Mouse (Mus musculus) hindbrain, embryonic 13.5 days (tissue): ENCODE measurements at regions not wholly inside any gene's neighbourhood (a gene's known extent, or its start where the extent isn't known, plus 50 kb on each side); places are given as distances from the start of the nearest gene placed in this dataset.

Source experiments
- ATAC-seq: fragments of 200-750 bp; cut with Nextera tagmentation; 2 replicates; pipeline ENCODE4 v1.8.0; 2017; ENCODE audit warnings: moderate TSS enrichment; ENCODE audit not compliant: low FRiP score
- H3K27ac ChIP-seq: fragments of 300-500 bp; sonication (generic); 2 replicates; pipeline ENCODE4 v1.5.1; 2015; ENCODE audit warnings: inconsistent platforms, mild to moderate bottlenecking, moderate library complexity
- H3K27me3 ChIP-seq: fragments of 300-500 bp; sonication (generic); 2 replicates; pipeline ENCODE4 v1.6.1; 2015; ENCODE audit warnings: mild to moderate bottlenecking, inconsistent platforms
- H3K36me3 ChIP-seq: fragments of 300-500 bp; sonication (generic); 2 replicates; pipeline ENCODE4 v1.6.1; 2015; ENCODE audit warnings: mild to moderate bottlenecking, inconsistent platforms
- H3K4me1 ChIP-seq: fragments of 300-500 bp; sonication (generic); replicated peaks from 2 replicates; pipeline ENCODE4 v1.6.1; 2015; ENCODE audit warnings: inconsistent platforms
- H3K4me2 ChIP-seq: fragments of 300-500 bp; sonication (generic); 2 replicates; pipeline ENCODE4 v1.6.1; 2015; ENCODE audit warnings: inconsistent platforms, mild to moderate bottlenecking, moderate library complexity
- H3K4me3 ChIP-seq: fragments of 300-500 bp; sonication (generic); 2 replicates; pipeline ENCODE4 v1.5.1; 2015; ENCODE audit warnings: mild to moderate bottlenecking, inconsistent platforms
- H3K9ac ChIP-seq: fragments of 300-500 bp; sonication (generic); 2 replicates; pipeline ENCODE4 v1.6.1; 2015; ENCODE audit warnings: mild to moderate bottlenecking, inconsistent platforms
- H3K9me3 ChIP-seq: fragments of 300-500 bp; sonication (generic); 2 replicates; pipeline ENCODE4 v1.6.1; 2016; ENCODE audit warnings: inconsistent platforms
- WGBS: fragments of 180-500 bp; shearing (Covaris S2); methylation state at CpG from one replicate; pipeline ENCODE4 v1.1.7; 2015; 5-methylcytosine and 5-hydroxymethylcytosine counted together

GRCm38 (mm10) chr14:96838910-96839309 is 320.0 kb upstream of the Klhl1 start:
- 88% methylated on average over 2 of the region's 2 CpGs for WGBS
- Histone ChIP-seq H3K4me1 (no peaks in the 10 kb centered on the region), H3K9ac (no peak overlapping the region), H3K4me3 (no peak overlapping the region), H3K27ac (no peak overlapping the region), H3K9me3 (no peaks in the 10 kb centered on the region), H3K27me3 (no peaks in the 10 kb centered on the region), H3K4me2 (no peak overlapping the region), H3K36me3 (no peaks in the 10 kb centered on the region)
- no peak for ATAC-seq

GRCm38 (mm10) chr14:96825083-96825482 is 306.2 kb upstream of the Klhl1 start:
- no peak overlapping the region for H3K9ac ChIP-seq
- H3K4me2 ChIP-seq: no peak overlapping the region
- H3K27me3 ChIP-seq: no peaks in the 10 kb centered on the region
- no peaks in the 10 kb centered on the region for H3K4me1 ChIP-seq
- ATAC-seq: no peak
- no peak overlapping the region for H3K27ac ChIP-seq
- 81% methylated on average over 1 of the region's 1 CpGs for WGBS
- no peak overlapping the region for H3K4me3 ChIP-seq
- H3K36me3 ChIP-seq: no peaks in the 10 kb centered on the region
- no peaks in the 10 kb centered on the region for H3K9me3 ChIP-seq

GRCm38 (mm10) chr14:96815665-96816064 is 296.8 kb upstream of the Klhl1 start:
- WGBS: 89% methylated on average over 2 of the region's 2 CpGs
- H3K9ac ChIP-seq: no peak overlapping the region
- H3K36me3 ChIP-seq: no peaks in the 10 kb centered on the region
- no peak overlapping the region for H3K4me2 ChIP-seq
- no peak overlapping the region for H3K4me3 ChIP-seq
- ATAC-seq: no peak
- H3K4me1 ChIP-seq: no peaks in the 10 kb centered on the region
- no peaks in the 10 kb centered on the region for H3K27me3 ChIP-seq
- no peaks in the 10 kb centered on the region for H3K9me3 ChIP-seq
- no peak overlapping the region for H3K27ac ChIP-seq

- WGBS: 91% methylated on average over 1 of the region's 1 CpGs
- H3K4me2 ChIP-seq: no peak overlapping the region
- no peaks in the 10 kb centered on the region for H3K36me3 ChIP-seq
- ATAC-seq: no peak
- no peak overlapping the region for H3K27ac ChIP-seq
- no peaks in the 10 kb centered on the region for H3K9me3 ChIP-seq
- H3K4me1 ChIP-seq: no peaks in the 10 kb centered on the region
- H3K27me3 ChIP-seq: no peaks in the 10 kb centered on the region
- H3K4me3 ChIP-seq: no peak overlapping the region
- no peak overlapping the region for H3K9ac ChIP-seq
Measured at GRCm38 (mm10) chr14:96805284-96805683, 286.4 kb upstream of the Klhl1 start.

GRCm38 (mm10) chr14:96794806-96795205 is 275.9 kb upstream of the Klhl1 start:
- Histone ChIP-seq H3K4me1 (no peaks in the 10 kb centered on the region), H3K4me3 (no peak overlapping the region), H3K27me3 (no peaks in the 10 kb centered on the region), H3K36me3 (no peaks in the 10 kb centered on the region), H3K9me3 (no peaks in the 10 kb centered on the region), H3K9ac (no peak overlapping the region), H3K4me2 (no peak overlapping the region), H3K27ac (no peak overlapping the region)
- ATAC-seq: no peak
- 87% methylated on average over 1 of the region's 1 CpGs for WGBS

- H3K9ac ChIP-seq: no peak overlapping the region
- H3K27ac ChIP-seq: no peak overlapping the region
- WGBS: 78% methylated on average over 3 of the region's 3 CpGs
Measured at GRCm38 (mm10) chr14:96787917-96788316, 269.0 kb upstream of the Klhl1 start.

GRCm38 (mm10) chr14:96787286-96787685 is 268.4 kb upstream of the Klhl1 start:
- no peak overlapping the region for H3K27ac ChIP-seq
- H3K4me1 ChIP-seq: no peaks in the 10 kb centered on the region
- H3K4me3 ChIP-seq: no peak overlapping the region
- no peaks in the 10 kb centered on the region for H3K27me3 ChIP-seq
- H3K9me3 ChIP-seq: no peaks in the 10 kb centered on the region
- no peaks in the 10 kb centered on the region for H3K36me3 ChIP-seq
- no peak overlapping the region for H3K9ac ChIP-seq
- no peak overlapping the region for H3K4me2 ChIP-seq
- ATAC-seq: no peak
- WGBS: 18% methylated on average over 1 of the region's 1 CpGs

More at GRCm38 (mm10) chr14:96787917-96788316, 269.0 kb upstream of the Klhl1 start:
- no peak for ATAC-seq
- Histone ChIP-seq H3K27me3 (no peaks in the 10 kb centered on the region), H3K4me3 (no peak overlapping the region), H3K4me2 (no peak overlapping the region), H3K4me1 (no peaks in the 10 kb centered on the region), H3K9me3 (no peaks in the 10 kb centered on the region), H3K36me3 (no peaks in the 10 kb centered on the region)

GRCm38 (mm10) chr14:96775801-96776200 is 256.9 kb upstream of the Klhl1 start:
- H3K27me3 ChIP-seq: no peaks in the 10 kb centered on the region
- no peaks in the 10 kb centered on the region for H3K9me3 ChIP-seq
- H3K36me3 ChIP-seq: no peaks in the 10 kb centered on the region
- ATAC-seq: no peak
- 75% methylated on average over 1 of the region's 1 CpGs for WGBS
- H3K4me3 ChIP-seq: no peak overlapping the region
- H3K4me2 ChIP-seq: no peak overlapping the region
- H3K27ac ChIP-seq: no peak overlapping the region
- no peak overlapping the region for H3K9ac ChIP-seq
- H3K4me1 ChIP-seq: no peaks in the 10 kb centered on the region

GRCm38 (mm10) chr14:96760591-96760990 is 241.7 kb upstream of the Klhl1 start:
- Histone ChIP-seq H3K4me2 (no peak overlapping the region), H3K4me3 (no peak overlapping the region), H3K9ac (no peak overlapping the region), H3K27ac (no peak overlapping the region), H3K9me3 (no peaks in the 10 kb centered on the region), H3K36me3 (no peaks in the 10 kb centered on the region), H3K4me1 (no peaks in the 10 kb centered on the region), H3K27me3 (no peaks in the 10 kb centered on the region)
- no peak for ATAC-seq
- WGBS: 94% methylated on average over 8 of the region's 8 CpGs

GRCm38 (mm10) chr14:96733211-96733610 is 214.3 kb upstream of the Klhl1 start:
- Histone ChIP-seq H3K27me3 (no peaks in the 10 kb centered on the region), H3K9me3 (no peaks in the 10 kb centered on the region), H3K36me3 (no peaks in the 10 kb centered on the region), H3K4me1 (no peaks in the 10 kb centered on the region), H3K27ac (no peak overlapping the region), H3K4me3 (no peak overlapping the region), H3K4me2 (no peak overlapping the region), H3K9ac (no peak overlapping the region)
- no peak for ATAC-seq
- WGBS: 64% methylated on average over 4 of the region's 4 CpGs

GRCm38 (mm10) chr14:96697086-96697485 is 178.2 kb upstream of the Klhl1 start:
- H3K4me3 ChIP-seq: no peak overlapping the region
- ATAC-seq: peak; percentile 65; the same call in 1 of the 2 replicates
- H3K27me3 ChIP-seq: no peaks in the 10 kb centered on the region
- no peaks in the 10 kb centered on the region for H3K9me3 ChIP-seq
- no peak overlapping the region for H3K4me2 ChIP-seq
- no peaks in the 10 kb centered on the region for H3K36me3 ChIP-seq
- H3K9ac ChIP-seq: no peak overlapping the region
- H3K4me1 ChIP-seq: no peaks in the 10 kb centered on the region
- no peak overlapping the region for H3K27ac ChIP-seq

GRCm38 (mm10) chr14:96690923-96691322 is 172.0 kb upstream of the Klhl1 start:
- Histone ChIP-seq H3K36me3 (no peaks in the 10 kb centered on the region), H3K4me2 (no peak overlapping the region), H3K4me1 (no peaks in the 10 kb centered on the region), H3K9ac (no peak overlapping the region), H3K27me3 (no peaks in the 10 kb centered on the region), H3K4me3 (no peak overlapping the region), H3K27ac (no peak overlapping the region), H3K9me3 (no peaks in the 10 kb centered on the region)
- 71% methylated on average over 1 of the region's 1 CpGs for WGBS
- no peak for ATAC-seq

- WGBS: 81% methylated on average over 5 of the region's 5 CpGs
- no peaks in the 10 kb centered on the region for H3K36me3 ChIP-seq
- H3K9me3 ChIP-seq: no peaks in the 10 kb centered on the region
- ATAC-seq: no peak
- H3K27me3 ChIP-seq: no peaks in the 10 kb centered on the region
- H3K4me1 ChIP-seq: no peaks in the 10 kb centered on the region
- H3K9ac ChIP-seq: no peak overlapping the region
- H3K27ac ChIP-seq: no peak overlapping the region
- H3K4me2 ChIP-seq: no peak overlapping the region
- H3K4me3 ChIP-seq: no peak overlapping the region
Measured at GRCm38 (mm10) chr14:96683943-96684342, 165.0 kb upstream of the Klhl1 start.

- 76% methylated on average over 3 of the region's 3 CpGs for WGBS
- Histone ChIP-seq H3K9ac (no peak overlapping the region), H3K36me3 (no peaks in the 10 kb centered on the region), H3K27me3 (no peaks in the 10 kb centered on the region), H3K4me3 (no peak overlapping the region), H3K27ac (no peak overlapping the region), H3K9me3 (no peaks in the 10 kb centered on the region), H3K4me1 (no peaks in the 10 kb centered on the region), H3K4me2 (no peak overlapping the region)
- no peak for ATAC-seq
Measured at GRCm38 (mm10) chr14:96681740-96682139, 162.8 kb upstream of the Klhl1 start.
